In the genomic region with DNA sequence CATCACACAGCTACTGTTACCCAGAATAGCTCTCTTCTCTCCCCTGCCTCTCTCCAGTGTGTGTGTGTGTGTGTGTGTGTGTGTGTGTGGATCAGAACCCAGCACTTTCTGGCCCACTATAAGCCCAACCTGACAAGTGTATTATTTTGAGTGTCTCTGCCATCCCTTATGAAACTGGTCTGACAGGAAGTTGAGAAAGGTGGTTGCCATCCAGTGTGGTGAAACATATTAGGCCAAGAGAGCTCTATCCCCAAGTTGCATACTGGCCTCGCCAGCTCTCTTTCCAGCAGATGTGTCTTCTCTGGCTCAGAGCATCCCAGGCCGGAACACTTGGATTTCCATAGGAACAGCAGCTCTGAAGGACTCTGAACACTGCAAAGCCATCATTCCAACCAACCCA, we compare ENCODE assay signal across 27 mouse cellular contexts.
"Had no signal": no experiment of that assay in that cellular context is flagged by ENCODE, and none has a peak within 500 bp of the region (broad histone marks: within the 10 kb centered on the region; RNA-seq: fewer than 3 reads in every experiment).

No protein-coding gene starts in this region.

- H3K27me3 ChIP-seq: heart, embryonic 12.5 days; hindbrain, embryonic 12.5 days; hindbrain, embryonic 15.5 days; kidney, embryonic 15.5 days; liver, embryonic 13.5 days had no signal

- ATAC-seq: hindbrain, postnatal 0 days; intestine, embryonic 16.5 days had no signal

- H3K36me3 ChIP-seq: hindbrain, embryonic 15.5 days had no signal

- H3K9ac ChIP-seq: heart, embryonic 12.5 days; hindbrain, embryonic 12.5 days; hindbrain, embryonic 15.5 days; kidney, embryonic 15.5 days; limb, embryonic 12.5 days; liver, embryonic 13.5 days; liver, embryonic 15.5 days had no signal

- H3K9me3 ChIP-seq: heart, embryonic 10.5 days; hindbrain, embryonic 10.5 days; hindbrain, embryonic 12.5 days; hindbrain, embryonic 15.5 days; kidney, embryonic 15.5 days; limb, embryonic 10.5 days; limb, embryonic 12.5 days; liver, embryonic 13.5 days; liver, embryonic 15.5 days had no signal

- DNase-seq: gastrocnemius, postnatal 14 days; gastrocnemius, postnatal 36 days; heart, adult 18-20 months; heart, postnatal 10 days; heart, postnatal 4 days; kidney, adult 11 months; kidney, adult 2 months; kidney, adult 9 months; kidney, postnatal 14 days; kidney, postnatal 4 days; liver; liver, embryonic 13.5 days had no signal

- H3K4me2 ChIP-seq: heart, embryonic 12.5 days; hindbrain, embryonic 12.5 days; hindbrain, embryonic 15.5 days; kidney, embryonic 15.5 days; limb, embryonic 12.5 days; liver, embryonic 11.5 days; liver, embryonic 13.5 days; liver, embryonic 15.5 days had no signal

- H3K4me3 ChIP-seq: heart, embryonic 10.5 days; heart, embryonic 12.5 days; hindbrain, embryonic 10.5 days; hindbrain, embryonic 12.5 days; hindbrain, embryonic 15.5 days; kidney, embryonic 15.5 days; layer of hippocampus, adult 2 months; left cerebral cortex, adult 2 months; limb, embryonic 10.5 days; limb, embryonic 12.5 days; liver, embryonic 13.5 days; liver, embryonic 15.5 days had no signal

- H3K27ac ChIP-seq: heart, embryonic 10.5 days; hindbrain, embryonic 10.5 days; hindbrain, embryonic 12.5 days; hindbrain, embryonic 15.5 days; hindbrain, postnatal 0 days; kidney, embryonic 15.5 days; kidney, postnatal 0 days; layer of hippocampus, adult 2 months; left cerebral cortex, adult 2 months; limb, embryonic 10.5 days; limb, embryonic 12.5 days; liver, embryonic 13.5 days; liver, embryonic 15.5 days had no signal

- H3K4me1 ChIP-seq: heart, embryonic 10.5 days; hindbrain, embryonic 12.5 days; limb, embryonic 12.5 days; liver, embryonic 15.5 days had no signal
